Mouse (Mus musculus) limb, embryonic 10.5 days (tissue): ENCODE data around the gene Csmd2. TPM values are rescaled to one million over a fixed set of nuclear protein-coding genes. Genes with fewer than 3 reads are reported as not detected.

Experiments
- DNase-seq: peaks from one replicate; pipeline ENCODE4 v3.0.0-alpha.2; 2017; ENCODE audit warnings: low spot score
- H3K27ac ChIP-seq: fragments of 300-500 bp; sonication (generic); 2 replicates; pipeline ENCODE4 v1.5.1; 2016; ENCODE audit warnings: mild to moderate bottlenecking
- H3K27me3 ChIP-seq: fragments of 300-500 bp; sonication (generic); 2 replicates; pipeline ENCODE4 v1.6.1; 2016; ENCODE audit warnings: low read depth, mild to moderate bottlenecking; ENCODE audit not compliant: poor library complexity, severe bottlenecking
- H3K36me3 ChIP-seq: fragments of 300-500 bp; sonication (generic); 2 replicates; pipeline ENCODE4 v1.6.1; 2016; ENCODE audit warnings: mild to moderate bottlenecking, moderate library complexity
- H3K4me1 ChIP-seq: fragments of 300-500 bp; sonication (generic); 2 replicates; pipeline ENCODE4 v1.6.1; 2016
- H3K4me3 ChIP-seq: fragments of 300-500 bp; sonication (generic); 2 replicates; pipeline ENCODE4 v1.5.1; 2016; ENCODE audit warnings: mild to moderate bottlenecking, moderate library complexity
- H3K9me3 ChIP-seq: fragments of 300-500 bp; sonication (generic); replicated peaks from 2 replicates; pipeline ENCODE4 v1.6.1; 2016; ENCODE audit warnings: mild to moderate bottlenecking
- WGBS: fragments of 180-500 bp; shearing (Covaris S2); methylation state at CpG from one replicate; pipeline ENCODE4 v1.1.7; 2016; 5-methylcytosine and 5-hydroxymethylcytosine counted together
- polyA plus RNA-seq: library from polyadenylated mRNA; unstranded; fragments of >200 nt; fragmentation: Nextera tagmentation; extraction: Ambion mirVana; gene quantifications from 2 replicates; pipeline ENCODE4 v1.2.1, GENCODE M21; 2016

Csmd2 gene
- polyA plus RNA-seq, 1 experiment from 2014 or later = 0.03 TPM

GRCm38 (mm10) chr4:128084466-128084865 is 96.8 kb downstream of the Csmd2 start:
- Histone ChIP-seq H3K4me3 (no peak overlapping the region), H3K27ac (no peak overlapping the region), H3K27me3 (no peaks in the 10 kb centered on the region), H3K4me1 (peaks cover 12% of the 10 kb centered on the region), H3K9me3 (no peaks in the 10 kb centered on the region), H3K36me3 (no peaks in the 10 kb centered on the region)
- 93% methylated on average over 3 of the region's 3 CpGs for WGBS
- no peak for DNase-seq

- DNase-seq = no peak
- WGBS = 85% methylated on average over 8 of the region's 8 CpGs
- H3K9me3 ChIP-seq = no peaks in the 10 kb centered on the region
- no peak overlapping the region for H3K4me3 ChIP-seq
- H3K27ac ChIP-seq = no peak overlapping the region
- no peaks in the 10 kb centered on the region for H3K36me3 ChIP-seq
- H3K4me1 ChIP-seq = peaks cover 12% of the 10 kb centered on the region
- H3K27me3 ChIP-seq = no peaks in the 10 kb centered on the region
These were observed 97.4 kb downstream of the Csmd2 start for GRCm38 (mm10) chr4:128085096-128085495.

- peaks cover 12% of the 10 kb centered on the region for H3K4me1 ChIP-seq
- H3K9me3 ChIP-seq = no peaks in the 10 kb centered on the region
- H3K4me3 ChIP-seq = no peak overlapping the region
- no peak for DNase-seq
- H3K27ac ChIP-seq = no peak overlapping the region
- no peaks in the 10 kb centered on the region for H3K27me3 ChIP-seq
- 72% methylated on average over 5 of the region's 5 CpGs for WGBS
- H3K36me3 ChIP-seq = no peaks in the 10 kb centered on the region
These were observed 99.5 kb downstream of the Csmd2 start for GRCm38 (mm10) chr4:128087147-128087606.

- no peak overlapping the region for H3K27ac ChIP-seq
- H3K36me3 ChIP-seq = no peaks in the 10 kb centered on the region
- H3K4me1 ChIP-seq = peaks cover 12% of the 10 kb centered on the region
- H3K4me3 ChIP-seq = no peak overlapping the region
- DNase-seq = no peak
- no peaks in the 10 kb centered on the region for H3K9me3 ChIP-seq
- H3K27me3 ChIP-seq = no peaks in the 10 kb centered on the region
- WGBS = 20% methylated on average over 3 of the region's 3 CpGs
These were observed 100.0 kb downstream of the Csmd2 start for GRCm38 (mm10) chr4:128087704-128088103.

- no peak for DNase-seq
- no peaks in the 10 kb centered on the region for H3K9me3 ChIP-seq
- peaks cover 12% of the 10 kb centered on the region for H3K4me1 ChIP-seq
- 70% methylated on average over 3 of the region's 3 CpGs for WGBS
- H3K36me3 ChIP-seq = no peaks in the 10 kb centered on the region
- no peaks in the 10 kb centered on the region for H3K27me3 ChIP-seq
- no peak overlapping the region for H3K4me3 ChIP-seq
- H3K27ac ChIP-seq = no peak overlapping the region
These were observed 100.6 kb downstream of the Csmd2 start for GRCm38 (mm10) chr4:128088264-128088663.

GRCm38 (mm10) chr4:128091938-128092337 is 104.3 kb downstream of the Csmd2 start:
- no peak for DNase-seq
- WGBS = 84% methylated on average over 3 of the region's 3 CpGs
- no peaks in the 10 kb centered on the region for H3K36me3 ChIP-seq

GRCm38 (mm10) chr4:128099515-128099914 is 111.9 kb downstream of the Csmd2 start:
- no peak overlapping the region for H3K4me3 ChIP-seq
- no peaks in the 10 kb centered on the region for H3K9me3 ChIP-seq
- H3K4me1 ChIP-seq = no peaks in the 10 kb centered on the region
- H3K27ac ChIP-seq = no peak overlapping the region
- H3K27me3 ChIP-seq = no peaks in the 10 kb centered on the region
- WGBS = 96% methylated on average over 5 of the region's 5 CpGs
- no peak for DNase-seq
- H3K36me3 ChIP-seq = no peaks in the 10 kb centered on the region

More at GRCm38 (mm10) chr4:128091938-128092337, 104.3 kb downstream of the Csmd2 start:
- no peaks in the 10 kb centered on the region for H3K9me3 ChIP-seq
- H3K27ac ChIP-seq = no peak overlapping the region
- H3K4me3 ChIP-seq = no peak overlapping the region
- H3K4me1 ChIP-seq = peaks cover 12% of the 10 kb centered on the region
- H3K27me3 ChIP-seq = no peaks in the 10 kb centered on the region

- no peaks in the 10 kb centered on the region for H3K4me1 ChIP-seq
- H3K36me3 ChIP-seq = no peaks in the 10 kb centered on the region
- 88% methylated on average over 5 of the region's 5 CpGs for WGBS
- H3K27ac ChIP-seq = no peak overlapping the region
- H3K27me3 ChIP-seq = no peaks in the 10 kb centered on the region
- no peak overlapping the region for H3K4me3 ChIP-seq
- no peaks in the 10 kb centered on the region for H3K9me3 ChIP-seq
- no peak for DNase-seq
These were observed 112.9 kb downstream of the Csmd2 start for GRCm38 (mm10) chr4:128100541-128100940.

- no peak for DNase-seq
- Histone ChIP-seq H3K9me3 (no peaks in the 10 kb centered on the region), H3K36me3 (no peaks in the 10 kb centered on the region), H3K27ac (no peak overlapping the region), H3K4me3 (no peak overlapping the region), H3K27me3 (no peaks in the 10 kb centered on the region), H3K4me1 (no peaks in the 10 kb centered on the region)
- WGBS = 73% methylated on average over 7 of the region's 7 CpGs
These were observed 128.7 kb downstream of the Csmd2 start for GRCm38 (mm10) chr4:128116331-128116730.

GRCm38 (mm10) chr4:128123281-128123680 is 135.6 kb downstream of the Csmd2 start:
- no peak overlapping the region for H3K4me3 ChIP-seq
- no peaks in the 10 kb centered on the region for H3K4me1 ChIP-seq
- no peak for DNase-seq
- H3K27me3 ChIP-seq = no peaks in the 10 kb centered on the region
- 70% methylated on average over 8 of the region's 8 CpGs for WGBS
- H3K36me3 ChIP-seq = no peaks in the 10 kb centered on the region
- peaks cover 3% of the 10 kb centered on the region; the same call in 1 of the 2 replicates for H3K9me3 ChIP-seq
- H3K27ac ChIP-seq = no peak overlapping the region

- Histone ChIP-seq H3K4me1 (no peaks in the 10 kb centered on the region), H3K27me3 (no peaks in the 10 kb centered on the region), H3K36me3 (no peaks in the 10 kb centered on the region), H3K4me3 (no peak overlapping the region), H3K9me3 (peaks cover 3% of the 10 kb centered on the region; the same call in 1 of the 2 replicates), H3K27ac (no peak overlapping the region)
- 83% methylated on average over 4 of the region's 4 CpGs for WGBS
- no peak for DNase-seq
These were observed 137.1 kb downstream of the Csmd2 start for GRCm38 (mm10) chr4:128124738-128125137.

- Histone ChIP-seq H3K36me3 (no peaks in the 10 kb centered on the region), H3K27ac (no peak overlapping the region), H3K9me3 (peaks cover 3% of the 10 kb centered on the region; the same call in 1 of the 2 replicates), H3K4me1 (no peaks in the 10 kb centered on the region), H3K27me3 (no peaks in the 10 kb centered on the region), H3K4me3 (no peak overlapping the region)
- WGBS = 90% methylated on average over 6 of the region's 6 CpGs
- DNase-seq = no peak
These were observed 140.9 kb downstream of the Csmd2 start for GRCm38 (mm10) chr4:128128546-128128945.

GRCm38 (mm10) chr4:128130611-128131142 is 143.0 kb downstream of the Csmd2 start:
- Histone ChIP-seq H3K4me3 (no peak overlapping the region), H3K4me1 (no peaks in the 10 kb centered on the region), H3K9me3 (no peaks in the 10 kb centered on the region), H3K27me3 (no peaks in the 10 kb centered on the region), H3K36me3 (no peaks in the 10 kb centered on the region), H3K27ac (no peak overlapping the region)
- 72% methylated on average over 4 of the region's 4 CpGs for WGBS
- DNase-seq = no peak

GRCm38 (mm10) chr4:128131666-128132065 is 144.0 kb downstream of the Csmd2 start:
- Histone ChIP-seq H3K36me3 (no peaks in the 10 kb centered on the region), H3K4me1 (no peaks in the 10 kb centered on the region), H3K4me3 (no peak overlapping the region), H3K9me3 (no peaks in the 10 kb centered on the region), H3K27me3 (no peaks in the 10 kb centered on the region), H3K27ac (no peak overlapping the region)
- 93% methylated on average over 4 of the region's 4 CpGs for WGBS
- DNase-seq = no peak
